Mouse (Mus musculus): Measurements from ENCODE around the gene Dnm3. TPM values are rescaled to one million over a fixed set of nuclear protein-coding genes. Genes with fewer than 3 reads are reported as not detected.
A peak's percentile ranks its signal among the peaks of the same experiment; 100 is the strongest.

Dnm3 gene
- total RNA-seq, 2 experiments from 2014 or later = 4.7 to 7.4 TPM

DNA sequence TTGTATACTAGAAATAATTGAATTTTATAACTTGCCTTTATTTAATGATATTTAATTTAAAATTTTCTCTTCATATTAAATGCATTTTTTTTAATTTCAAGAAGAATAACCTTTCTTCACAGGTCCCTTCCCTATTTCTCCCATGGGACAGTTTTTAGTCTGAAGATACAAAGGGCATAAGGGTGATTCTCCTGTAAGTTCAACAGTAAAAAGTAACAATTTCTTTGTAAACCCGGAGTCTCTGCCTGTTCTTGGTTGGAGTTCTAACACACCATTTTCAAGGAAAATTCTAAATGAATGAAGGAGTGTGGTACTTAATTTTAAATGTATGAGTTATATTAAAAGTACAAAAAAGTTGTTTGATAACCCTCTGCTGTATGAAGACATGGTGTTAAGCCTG is 258.1 kb downstream of the Dnm3 start:
- intact Hi-C loops (cut with DNase I) = no loop called here
- DNase-seq (ENCODE audit: low spot score) = no peak

GRCm38 (mm10) chr1:162218530-162219180 is 259.2 kb downstream of the Dnm3 start:
- intact Hi-C loops (cut with DNase I) = no loop called here
- DNase-seq (ENCODE audit: low spot score) = no peak

DNA sequence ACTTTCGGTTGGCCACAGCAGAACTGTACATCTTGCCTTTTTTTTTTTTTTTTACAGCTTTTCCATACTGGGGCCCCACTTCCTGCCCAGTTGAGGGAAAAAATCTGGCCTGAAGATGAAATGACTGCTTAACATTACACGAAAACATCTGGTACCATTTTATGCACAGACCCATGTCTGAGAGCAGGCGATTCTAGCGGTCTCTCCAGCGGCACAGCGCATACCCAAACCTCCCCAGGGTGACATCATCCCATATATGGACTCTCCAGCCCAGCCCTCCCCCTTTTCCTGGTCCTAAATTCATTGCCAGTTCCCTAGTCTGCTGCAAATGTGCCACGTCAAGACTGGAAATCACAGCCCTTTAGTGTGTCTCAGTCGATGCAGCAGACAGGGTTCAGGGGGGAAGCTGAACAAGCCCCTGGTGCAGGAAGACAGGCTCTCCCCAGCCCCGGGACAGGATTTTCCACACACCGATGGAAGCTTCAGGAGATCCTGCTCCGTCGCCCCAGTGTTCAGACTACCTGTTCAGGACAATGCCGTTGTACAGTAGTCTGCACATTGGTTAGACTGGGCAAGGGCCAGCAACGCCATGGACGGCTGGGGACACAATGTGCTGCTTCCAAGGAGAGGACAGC is 260.4 kb downstream of the Dnm3 start:
- DNase-seq (ENCODE audit: low spot score) = peak; percentile 61
- intact Hi-C loops (cut with DNase I) = no loop called here

GRCm38 (mm10) chr1:162216656-162217055 is 261.2 kb downstream of the Dnm3 start:
- intact Hi-C loops (cut with DNase I) = no loop called here
- DNase-seq (ENCODE audit: low spot score) = no peak

DNA sequence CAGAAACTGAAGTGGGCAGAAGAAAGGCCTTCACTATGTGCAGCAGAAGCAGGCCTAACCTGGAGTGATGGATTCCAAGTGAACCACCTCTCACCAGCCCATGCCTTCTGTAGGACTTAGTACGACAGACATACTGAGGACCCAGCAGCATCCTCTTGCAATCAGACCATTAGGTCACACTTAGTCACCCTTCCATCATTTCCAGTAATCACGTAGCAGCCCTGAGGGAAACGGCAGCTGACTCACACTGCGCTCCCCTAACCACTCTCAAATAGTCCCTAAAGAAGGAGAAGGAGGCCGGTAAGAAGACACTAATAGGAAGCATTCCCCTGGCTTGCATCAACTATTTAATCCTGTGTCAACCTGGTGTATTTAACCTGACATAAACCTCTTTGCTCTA is 262.1 kb downstream of the Dnm3 start:
- intact Hi-C loops (cut with DNase I) = no loop called here
- no peak for DNase-seq (ENCODE audit: low spot score)

DNA sequence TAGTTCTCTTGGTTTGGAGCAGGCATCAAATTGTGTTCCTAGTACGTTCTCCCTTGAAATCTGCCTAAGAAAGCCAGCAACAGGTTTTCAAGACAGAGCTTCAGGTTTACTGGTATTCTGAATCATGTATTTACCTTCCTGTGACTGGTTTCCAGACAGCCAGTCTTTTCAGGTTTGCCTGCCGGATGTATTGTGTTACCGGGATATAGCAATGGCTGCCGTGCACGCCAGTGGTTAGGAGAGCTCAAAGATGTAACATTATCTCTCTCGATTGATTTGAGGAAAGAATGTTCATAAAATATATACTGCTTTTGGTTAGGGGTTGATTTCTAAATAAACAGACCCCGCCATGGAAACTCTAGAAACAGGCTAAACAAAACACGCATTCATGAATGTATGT is 264.8 kb downstream of the Dnm3 start:
- intact Hi-C loops (cut with DNase I) = no loop called here
- no peak for DNase-seq (ENCODE audit: low spot score)

- intact Hi-C loops (cut with DNase I) = no loop called here
- no peak for DNase-seq (ENCODE audit: low spot score)
Observed at GRCm38 (mm10) chr1:162210529-162210928, 267.3 kb downstream of the Dnm3 start.

DNA sequence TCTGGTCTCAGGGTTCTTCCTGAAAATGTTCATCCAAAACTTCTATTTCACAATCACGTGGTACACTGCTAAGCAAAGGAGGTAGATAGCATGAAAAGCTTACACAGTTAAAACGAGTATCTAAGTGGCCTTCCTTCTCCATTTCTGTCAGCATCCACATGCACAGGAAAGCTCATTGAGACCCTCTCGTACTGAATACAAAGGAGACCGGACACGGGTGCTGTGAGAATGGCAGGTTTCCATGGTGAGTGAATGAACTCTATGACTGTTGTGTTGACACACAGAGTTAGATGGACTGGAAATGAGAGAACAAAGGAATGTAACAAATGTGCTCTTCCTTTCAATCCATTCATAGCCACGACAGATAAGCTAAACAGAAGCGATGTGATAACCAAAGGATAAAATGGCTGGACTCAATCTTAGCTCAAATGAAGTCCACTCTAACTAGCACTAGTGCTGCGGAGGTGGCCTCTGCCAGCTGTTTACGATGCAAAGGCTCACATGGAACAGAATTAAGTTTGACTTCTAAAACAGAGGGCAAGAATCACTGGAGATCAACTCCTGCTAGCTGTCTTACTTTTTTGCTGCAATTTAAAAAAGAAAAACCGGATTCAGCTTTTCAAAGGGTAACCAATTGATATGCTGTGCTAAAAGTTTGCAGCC is 268.2 kb downstream of the Dnm3 start:
- intact Hi-C loops (cut with DNase I) = no loop called here
- DNase-seq (ENCODE audit: low spot score) = no peak

- intact Hi-C loops (cut with DNase I) = no loop called here
- DNase-seq (ENCODE audit: low spot score) = no peak
Observed at GRCm38 (mm10) chr1:162209010-162209409, 268.8 kb downstream of the Dnm3 start.

- no peak for DNase-seq (ENCODE audit: low spot score)
- intact Hi-C loops (cut with DNase I) = no loop called here
Observed at GRCm38 (mm10) chr1:162207708-162208043, 270.2 kb downstream of the Dnm3 start.

GRCm38 (mm10) chr1:162206998-162207707 is 270.7 kb downstream of the Dnm3 start:
- no peak for DNase-seq (ENCODE audit: low spot score)
- intact Hi-C loops (cut with DNase I) = no loop called here

GRCm38 (mm10) chr1:162202465-162203348 is 275.1 kb downstream of the Dnm3 start:
- no peak for DNase-seq (ENCODE audit: low spot score)
- intact Hi-C loops (cut with DNase I) = no loop called here

GRCm38 (mm10) chr1:162200446-162200845 is 277.4 kb downstream of the Dnm3 start:
- intact Hi-C loops (cut with DNase I) = no loop called here
- DNase-seq (ENCODE audit: low spot score) = no peak

DNA sequence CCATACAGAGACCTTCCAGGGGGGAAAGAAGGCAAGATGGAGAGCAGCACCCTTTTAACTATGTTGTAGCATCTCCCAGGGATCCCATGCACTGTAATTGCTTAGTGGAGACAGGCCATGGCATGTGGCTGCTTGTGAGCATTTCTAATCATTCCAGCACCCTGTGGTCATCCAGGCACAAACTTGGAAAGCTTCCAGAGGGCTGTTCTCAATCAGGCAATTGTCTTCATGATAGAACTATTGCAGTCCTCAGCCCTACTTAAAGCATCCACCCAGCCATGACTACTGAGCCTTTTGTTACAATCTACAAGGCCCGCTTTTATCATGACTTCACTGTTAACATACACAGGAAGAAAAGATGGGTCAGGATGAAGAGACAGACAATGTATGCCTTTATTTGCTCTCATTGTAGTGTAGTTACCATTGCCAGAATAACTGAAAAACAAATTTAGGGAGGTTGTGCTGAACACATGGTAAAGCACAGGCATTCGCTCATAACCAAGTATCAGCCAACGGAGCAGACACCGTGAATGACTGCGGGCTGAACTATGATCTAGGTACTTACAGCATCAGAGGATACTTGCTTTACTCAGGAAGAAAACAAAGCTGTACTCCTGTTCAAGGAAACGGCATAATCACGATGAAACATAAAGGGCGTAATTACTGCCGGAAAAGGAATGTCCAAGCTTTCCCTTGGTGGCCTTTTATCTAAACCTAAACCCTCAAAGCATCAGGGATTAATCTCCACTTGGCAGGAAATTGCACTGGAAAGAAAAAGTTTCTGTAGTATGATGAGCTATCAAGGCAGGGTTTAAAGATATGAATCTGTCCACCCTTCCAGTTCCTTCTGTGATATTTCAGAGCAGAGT is 280.8 kb downstream of the Dnm3 start:
- DNase-seq (ENCODE audit: low spot score) = no peak
- intact Hi-C loops (cut with DNase I) = no loop called here

- intact Hi-C loops (cut with DNase I) = no loop called here
- DNase-seq (ENCODE audit: low spot score) = no peak
Observed at GRCm38 (mm10) chr1:162188744-162189143, 289.1 kb downstream of the Dnm3 start.

GRCm38 (mm10) chr1:162187352-162188120 is 290.3 kb downstream of the Dnm3 start:
- intact Hi-C loops (cut with DNase I) = no loop called here
- DNase-seq (ENCODE audit: low spot score) = no peak

DNA sequence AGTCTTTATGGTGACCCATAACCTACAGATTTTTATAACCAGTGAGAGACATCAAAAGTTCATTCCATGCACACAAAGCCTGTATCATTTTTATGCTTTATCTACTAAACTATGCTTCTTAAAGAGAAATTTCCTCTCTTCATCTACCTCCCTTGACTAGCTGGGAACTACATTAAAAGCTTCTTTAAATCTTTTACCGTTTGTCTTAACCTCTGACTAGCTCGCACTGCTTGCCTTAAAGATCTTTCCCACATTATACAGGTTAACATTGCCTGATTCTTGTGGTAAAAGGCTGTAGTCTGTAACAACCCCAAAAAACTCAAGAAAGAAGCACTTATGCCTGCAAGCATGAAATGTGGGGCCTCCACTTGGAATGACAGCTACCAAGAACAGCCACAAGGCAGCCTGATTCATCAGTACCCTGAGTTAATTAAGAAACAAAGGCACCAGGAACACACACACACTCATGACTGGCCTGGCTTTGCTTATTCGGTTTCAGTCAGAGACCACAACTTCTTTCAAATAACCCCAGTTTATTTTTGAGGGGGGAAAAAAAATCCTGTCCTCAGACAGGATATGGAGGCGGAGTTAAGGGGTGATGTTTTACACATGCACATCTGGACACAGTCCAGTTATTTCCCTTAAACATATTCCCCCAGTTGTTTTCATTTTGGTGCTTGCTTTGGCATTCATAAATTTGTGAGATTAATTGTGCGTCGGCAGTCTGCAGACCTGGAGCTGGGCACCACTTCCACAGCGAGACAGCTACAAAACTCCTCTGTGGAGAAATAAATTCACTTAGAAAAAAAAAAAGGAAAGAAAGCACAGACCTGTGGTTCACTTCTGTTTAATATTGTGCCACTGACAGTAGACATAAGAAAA is 291.1 kb downstream of the Dnm3 start:
- no peak for DNase-seq (ENCODE audit: low spot score)
- intact Hi-C loops (cut with DNase I) = no loop called here

Measured in heart, postnatal 25 days (tissue).